Mouse (Mus musculus) liver, postnatal 0 days (tissue): ENCODE data around the gene Armc6.

ENCODE experiments used
- CTCF ChIP-seq: sonication (generic); IDR thresholded peaks from 2 replicates; pipeline ENCODE4 v1.5.1; 2016; ENCODE audit warnings: antibody characterized with exemption, low read depth
- EP300 ChIP-seq: IDR thresholded peaks from 2 replicates; pipeline ENCODE4 v1.6.1; 2016; ENCODE audit warnings: antibody characterized with exemption, low read depth, mild to moderate bottlenecking

GRCm38 (mm10) chr8:70230837-70231236 lies 3.4 kb downstream of the Armc6 start:
- TF ChIP-seq CTCF (no peak), EP300 (no peak)
